Mouse (Mus musculus) left cerebral cortex, adult 8-10 months (tissue): ENCODE results near the gene Adamts15. TPM values are rescaled to one million over a fixed set of nuclear protein-coding genes. Genes with fewer than 3 reads are reported as not detected.

ENCODE experiments used
- DNase-seq, 2 experiments: peaks; one replicate each; pipeline ENCODE4 v3.0.0; 2022; ENCODE audit warnings: low spot score in 2 of 2
- total RNA-seq, 4 experiments: library from RNA; stranded (reverse); gene quantifications; 2 replicates each; pipeline ENCODE4 v1.2.4; 2022

The Adamts15 gene
- total RNA-seq, 4 experiments from 2014 or later = 4.2 to 5.0 (median 4.7) TPM

- DNase-seq = no peak
These were observed 770 bp downstream of the Adamts15 start for GRCm38 (mm10) chr9:30921261-30922103.

- no peak for DNase-seq
These were observed 1.5 kb downstream of the Adamts15 start for GRCm38 (mm10) chr9:30920736-30921135.

GRCm38 (mm10) chr9:30919686-30920085, 2.6 kb downstream of the Adamts15 start:
- no peak for DNase-seq

- no peak for DNase-seq
These were observed 3.5 kb downstream of the Adamts15 start for GRCm38 (mm10) chr9:30918466-30919356.

GRCm38 (mm10) chr9:30916266-30916968, 5.8 kb downstream of the Adamts15 start:
- DNase-seq = no peak

GRCm38 (mm10) chr9:30914241-30914640, 8.0 kb downstream of the Adamts15 start:
- DNase-seq = no peak

GRCm38 (mm10) chr9:30913429-30913828, 8.8 kb downstream of the Adamts15 start:
- no peak for DNase-seq

- no peak for DNase-seq
These were observed 10.1 kb downstream of the Adamts15 start for GRCm38 (mm10) chr9:30912161-30912560.

GRCm38 (mm10) chr9:30910491-30910890, 11.8 kb downstream of the Adamts15 start:
- no peak for DNase-seq

- no peak for DNase-seq
These were observed 13.3 kb downstream of the Adamts15 start for GRCm38 (mm10) chr9:30908973-30909372.

- DNase-seq = no peak
These were observed 14.0 kb downstream of the Adamts15 start for GRCm38 (mm10) chr9:30908296-30908690.

- DNase-seq = no peak
These were observed 14.5 kb downstream of the Adamts15 start for GRCm38 (mm10) chr9:30907677-30908295.

GRCm38 (mm10) chr9:30906426-30906825, 15.8 kb downstream of the Adamts15 start:
- no peak for DNase-seq

- no peak for DNase-seq
These were observed 16.4 kb downstream of the Adamts15 start for GRCm38 (mm10) chr9:30905861-30906260.

- DNase-seq = no peak
These were observed 19.0 kb downstream of the Adamts15 start for GRCm38 (mm10) chr9:30903266-30903665.

GRCm38 (mm10) chr9:30902641-30903040, 19.6 kb downstream of the Adamts15 start:
- DNase-seq = no peak

GRCm38 (mm10) chr9:30902152-30902551, 20.1 kb downstream of the Adamts15 start:
- no peak for DNase-seq

GRCm38 (mm10) chr9:30897169-30897568, 25.1 kb downstream of the Adamts15 start:
- DNase-seq = no peak

GRCm38 (mm10) chr9:30896752-30897151, 25.5 kb downstream of the Adamts15 start:
- DNase-seq = peak in 1 of 2 experiments; percentile 23

- DNase-seq = no peak
These were observed 26.6 kb downstream of the Adamts15 start for GRCm38 (mm10) chr9:30895618-30896017.

GRCm38 (mm10) chr9:30886276-30886675, 36.0 kb downstream of the Adamts15 start:
- no peak for DNase-seq
